Mouse (Mus musculus): ENCODE data around the gene Stk40. TPM values are rescaled to one million over a fixed set of nuclear protein-coding genes. Genes with fewer than 3 reads are reported as not detected.
A peak's percentile ranks its signal among the peaks of the same experiment; 100 is the strongest.

Gene Stk40
- total RNA-seq, 2 experiments from 2014 or later: 74.6 to 80.1 TPM

GRCm38 (mm10) chr4:126119051-126119450, 15.3 kb downstream of the Stk40 start:
- DNase-seq: no peak
- intact Hi-C loops (cut with DNase I): no loop called here

- intact Hi-C loops (cut with DNase I): no loop called here
These were observed 16.3 kb downstream of the Stk40 start for GRCm38 (mm10) chr4:126120052-126120451.

GRCm38 (mm10) chr4:126120506-126120905, 16.7 kb downstream of the Stk40 start:
- no peak for DNase-seq
- intact Hi-C loops (cut with DNase I): no loop called here

More at GRCm38 (mm10) chr4:126120052-126120451, 16.3 kb downstream of the Stk40 start:
- DNase-seq: no peak

GRCm38 (mm10) chr4:126123309-126124040, 19.7 kb downstream of the Stk40 start:
- intact Hi-C loops (cut with DNase I): no loop called here
- no peak for DNase-seq

- intact Hi-C loops (cut with DNase I): no loop called here
- no peak for DNase-seq
These were observed 26.7 kb downstream of the Stk40 start for GRCm38 (mm10) chr4:126130502-126130901.

GRCm38 (mm10) chr4:126131290-126132121, 27.7 kb downstream of the Stk40 start:
- DNase-seq: peak in 1 of 2 experiments; percentile 25
- intact Hi-C loops (cut with DNase I): no loop called here

- DNase-seq: no peak
- intact Hi-C loops (cut with DNase I): no loop called here
These were observed 29.0 kb downstream of the Stk40 start for GRCm38 (mm10) chr4:126132636-126133264.

- intact Hi-C loops (cut with DNase I): no loop called here
- no peak for DNase-seq
These were observed 30.5 kb downstream of the Stk40 start for GRCm38 (mm10) chr4:126134236-126134635.

- DNase-seq: peak in 1 of 2 experiments; percentile 12
- intact Hi-C loops (cut with DNase I): no loop called here
These were observed 30.9 kb downstream of the Stk40 start for GRCm38 (mm10) chr4:126134639-126135038.

- DNase-seq: no peak
- intact Hi-C loops (cut with DNase I): no loop called here
These were observed 34.0 kb downstream of the Stk40 start for GRCm38 (mm10) chr4:126137773-126138172.

GRCm38 (mm10) chr4:126141021-126141420, 37.3 kb downstream of the Stk40 start:
- no peak for DNase-seq
- intact Hi-C loops (cut with DNase I): no loop called here

- intact Hi-C loops (cut with DNase I): no loop called here
- peak in 1 of 2 experiments; percentile 13 for DNase-seq
These were observed 41.6 kb downstream of the Stk40 start for GRCm38 (mm10) chr4:126145396-126145795.

- DNase-seq: peak in 1 of 2 experiments; percentile 12
- intact Hi-C loops (cut with DNase I): no loop called here
These were observed 43.3 kb downstream of the Stk40 start for GRCm38 (mm10) chr4:126146974-126147532.

GRCm38 (mm10) chr4:126147533-126148160, 43.9 kb downstream of the Stk40 start, which contains the start of gene Eva1b:
TSS of gene Eva1b (plus strand) at chr4:126147744.
- intact Hi-C loops (cut with DNase I): loop anchor here (2.0 kb wide), 1 partner anchor 19 kb away; no protein-coding TSS in a partner anchor
- peak; percentile 38 to 39 for DNase-seq

- peak; percentile 58 to 67 for DNase-seq
- intact Hi-C loops (cut with DNase I): loop anchor here (2.0 kb wide), 1 partner anchor 20 kb away; no protein-coding TSS in a partner anchor
These were observed 44.6 kb downstream of the Stk40 start for GRCm38 (mm10) chr4:126148161-126148961.

GRCm38 (mm10) chr4:126149041-126149676, 45.4 kb downstream of the Stk40 start:
- intact Hi-C loops (cut with DNase I): loop anchor here (2.0 kb wide), 1 partner anchor 20 kb away; no protein-coding TSS in a partner anchor
- DNase-seq: peak in 1 of 2 experiments; percentile 22

GRCm38 (mm10) chr4:126149798-126150197, 46.0 kb downstream of the Stk40 start:
- peak in 1 of 2 experiments; percentile 12 for DNase-seq
- intact Hi-C loops (cut with DNase I): loop anchor here (2.0 kb wide), 1 partner anchor 21 kb away; no protein-coding TSS in a partner anchor

GRCm38 (mm10) chr4:126150297-126150948, 46.7 kb downstream of the Stk40 start:
- DNase-seq: peak; percentile 67 to 69
- intact Hi-C loops (cut with DNase I): no loop called here
